Mouse (Mus musculus) pancreas, adult 10 weeks (tissue): Measurements from ENCODE around the gene Synj2bp. TPM values are rescaled to one million over a fixed set of nuclear protein-coding genes. Genes with fewer than 3 reads are reported as not detected.

Experiments
- polyA plus RNA-seq: library from polyadenylated mRNA; stranded (reverse); fragments of 350-450 nt; fragmentation: Illumina TruSeq; extraction: RNeasy Lipid Tissue Mini Kit (QIAGEN cat#74804); gene quantifications from one replicate; pipeline ENCODE4 v1.2.3, GENCODE M21; 2015; ENCODE audit warnings: low read depth, low replicate concordance; ENCODE audit not compliant: insufficient read depth

The Synj2bp gene
- polyA plus RNA-seq: 6.4 TPM

GRCm38 (mm10) chr12:81532316-81533028 is at the start of gene Synj2bp, which contains the start of gene Gm20498:
Gene Synj2bp, minus strand, starts transcription at chr12:81532911.
Gene Gm20498, minus strand, starts transcription at chr12:81532905.

GRCm38 (mm10) chr12:81568374-81568773 is 35.7 kb upstream of the Synj2bp start, which contains the start of gene Adam21:
Gene Adam21, minus strand, starts transcription at chr12:81568474.

GRCm38 (mm10) chr12:81484727-81485191 is 48.0 kb downstream of the Synj2bp start, which contains the start of gene Cox16:
Gene Cox16, minus strand, starts transcription at chr12:81485127.

Other genes starting within 250 kb of the Synj2bp start
- not detected for gene Slc8a3, start 199.7 kb downstream of the Synj2bp start, polyA plus RNA-seq
- 1.3 TPM for gene Gm4787, start 153.4 kb downstream of the Synj2bp start, polyA plus RNA-seq
- 0.42 TPM for gene Adam4, start 111.0 kb downstream of the Synj2bp start, polyA plus RNA-seq
- 34.0 TPM for gene Cox16, start 47.8 kb downstream of the Synj2bp start, polyA plus RNA-seq
- 1.1 TPM for gene Gm20498, start within 50 bp of the Synj2bp start, polyA plus RNA-seq
- not detected for gene Adam21, start 35.6 kb upstream of the Synj2bp start, polyA plus RNA-seq
- 8.0 TPM for gene Med6, start 62.1 kb upstream of the Synj2bp start, polyA plus RNA-seq
- gene Ttc9, start 98.3 kb upstream of the Synj2bp start, polyA plus RNA-seq: 2.1 TPM
- gene Map3k9, start 248.3 kb upstream of the Synj2bp start, polyA plus RNA-seq: 0.79 TPM